Mouse (Mus musculus): ENCODE measurements around the gene Zfp207. TPM values are rescaled to one million over a fixed set of nuclear protein-coding genes. Genes with fewer than 3 reads are reported as not detected.

Zfp207 gene
- total RNA-seq (2014; rRNA removed) (192 and 228 TPM in 2 replicates), polyA plus RNA-seq (2015; fragmentation: Nextera tagmentation; extraction: Ambion mirVana) (141 and 149 TPM in 2 replicates)

DNA sequence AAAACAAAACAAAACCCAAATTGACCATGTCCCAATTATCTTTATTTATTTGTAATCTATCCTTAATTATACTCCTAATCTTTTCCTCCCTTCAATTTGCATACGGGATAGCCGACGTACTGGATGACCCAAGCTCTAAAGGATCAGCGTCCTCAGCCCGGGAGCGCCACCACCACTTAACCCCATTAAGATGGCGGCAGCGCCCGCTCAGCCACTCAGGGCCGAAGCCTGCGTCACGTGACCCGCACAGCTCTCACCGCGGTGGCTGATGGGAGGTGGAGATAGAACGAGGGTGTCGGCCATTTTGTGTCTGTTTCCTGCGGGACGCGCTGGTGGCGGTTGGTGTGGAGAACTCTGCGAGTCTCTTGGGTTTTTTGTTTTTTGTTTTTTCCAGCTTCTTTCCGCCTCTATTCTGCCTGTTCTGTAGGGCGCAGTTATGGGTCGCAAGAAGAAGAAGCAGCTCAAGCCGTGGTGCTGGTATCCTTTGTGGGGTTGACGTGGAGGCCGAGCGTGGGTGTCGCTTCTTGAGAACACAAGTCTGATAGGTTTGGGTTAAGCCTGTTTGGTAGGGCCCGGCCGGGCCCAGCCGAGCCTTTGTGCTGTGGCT, at the start of gene Zfp207:
TSS of gene Zfp207 (plus strand) at position 261 of the 607 bp plus-strand sequence.
- H3K4me2 ChIP-seq (ENCODE audit: low read depth, low read length), result peak within 1 kb of the TSS; percentile 83
- H3K9me3 ChIP-seq (ENCODE audit: low read length), result no peaks in the 10 kb centered on the region
- ATAC-seq, result peak; percentile 97
- peak within 1 kb of the TSS; percentile 84 for H3K9ac ChIP-seq (replicated peaks; ENCODE audit: low read length)
- TF ChIP-seq CTCF (IDR thresholded peaks at IDR 0.05; ENCODE audit: low read depth), result no peak; the same call in 1 of the 2 replicates
- peak within 1 kb of the TSS; percentile 90 for H3K27ac ChIP-seq
- under 1% methylated on average over 33 of the region's 33 CpGs for WGBS
- peaks cover 16% of the 10 kb centered on the region for H3K4me1 ChIP-seq (ENCODE audit: insufficient read depth, low read length)
- peak; percentile 99 for DNase-seq (ENCODE audit: low spot score)
- H3K36me3 ChIP-seq (ENCODE audit: insufficient read depth, low read length), result no peaks in the 10 kb centered on the region; the same call in 1 of the 2 replicates
- no peaks in the 10 kb centered on the region for H3K27me3 ChIP-seq (ENCODE audit: insufficient read depth, low read length)
- peak within 1 kb of the TSS; percentile 60 for H3K4me3 ChIP-seq (ENCODE audit: low read length)

DNA sequence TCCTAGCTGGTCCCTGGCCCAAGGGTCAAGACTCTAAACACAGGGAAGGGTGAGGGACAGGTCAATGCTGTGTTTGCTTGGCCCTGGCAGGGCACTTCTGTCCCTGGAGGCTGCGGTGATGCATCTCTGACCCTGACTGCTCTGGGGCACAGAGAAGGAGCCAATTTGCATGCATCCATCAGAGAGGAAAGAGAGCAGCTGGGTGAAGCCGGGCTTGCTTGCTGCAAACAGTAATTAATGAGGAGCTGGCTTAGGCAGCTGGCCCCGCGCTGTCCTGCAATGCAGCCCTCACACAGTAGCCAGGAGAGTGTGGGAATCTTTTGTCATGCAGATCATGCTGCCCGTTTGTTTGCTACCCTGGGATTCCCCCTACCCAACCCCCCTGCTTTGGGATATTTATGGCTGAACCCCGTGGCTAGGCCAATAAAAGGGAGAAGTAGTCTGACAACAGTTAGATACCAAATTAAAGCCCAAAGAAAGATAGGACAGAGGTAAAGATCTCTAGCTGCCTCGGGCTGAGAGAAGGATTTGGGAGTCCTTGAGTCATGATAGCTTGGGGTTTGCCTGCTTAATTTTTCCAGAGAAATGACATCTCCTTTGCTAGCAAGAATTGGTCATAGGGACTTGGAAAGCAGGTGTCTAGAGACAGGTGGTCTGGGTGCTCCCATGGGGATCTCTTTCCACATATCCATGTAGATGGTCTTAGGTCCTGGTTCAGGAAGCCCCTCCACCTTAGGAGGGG, 47.3 kb upstream of the Zfp207 start:
- DNase-seq (ENCODE audit: low spot score) (peak; percentile 72), ATAC-seq (peak; percentile 82)
- TF ChIP-seq CTCF (IDR thresholded peaks at IDR 0.05; ENCODE audit: low read depth), result no peak

DNA sequence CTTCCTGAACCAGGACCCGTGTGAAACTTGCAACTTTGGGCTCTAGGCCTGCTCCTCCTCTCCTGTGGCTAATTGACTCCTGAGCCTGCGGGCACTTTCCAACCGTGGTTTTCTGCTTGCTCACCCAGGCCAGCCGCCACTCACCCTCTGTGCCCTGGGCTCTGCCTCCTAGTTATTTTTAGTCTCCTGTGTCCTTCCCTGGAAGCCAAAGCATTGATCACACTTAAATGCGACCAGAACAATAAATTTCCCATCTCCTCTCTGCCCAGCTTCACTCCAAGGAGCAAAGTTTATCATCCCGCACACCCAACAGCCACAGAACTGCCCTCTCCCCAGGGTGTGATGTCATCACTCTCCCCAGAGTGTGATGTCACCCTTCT, 46.7 kb upstream of the Zfp207 start:
- Histone ChIP-seq H3K9me3 (ENCODE audit: low read length) (no peaks in the 10 kb centered on the region), H3K4me3 (ENCODE audit: low read length) (no peak overlapping the region), H3K4me2 (ENCODE audit: low read depth, low read length) (no peak overlapping the region), H3K36me3 (ENCODE audit: insufficient read depth, low read length) (no peaks in the 10 kb centered on the region), H3K27ac (no peak overlapping the region), H3K4me1 (ENCODE audit: insufficient read depth, low read length) (peaks cover 10% of the 10 kb centered on the region), H3K9ac (replicated peaks; ENCODE audit: low read length) (no peak overlapping the region), H3K27me3 (ENCODE audit: insufficient read depth, low read length) (no peaks in the 10 kb centered on the region)
- 22% methylated on average over 6 of the region's 6 CpGs for WGBS
- no peak for TF ChIP-seq CTCF (IDR thresholded peaks at IDR 0.05; ENCODE audit: low read depth)
- ATAC-seq (no peak), DNase-seq (ENCODE audit: low spot score) (no peak)

More for the DNA sequence above, 47.3 kb upstream of the Zfp207 start:
- Histone ChIP-seq H3K9ac (replicated peaks; ENCODE audit: low read length) (0 out of 2 replicates have a peak overlapping the region, but pooled peaks have one; percentile 9), H3K9me3 (ENCODE audit: low read length) (no peaks in the 10 kb centered on the region), H3K27me3 (ENCODE audit: insufficient read depth, low read length) (no peaks in the 10 kb centered on the region), H3K36me3 (ENCODE audit: insufficient read depth, low read length) (no peaks in the 10 kb centered on the region), H3K4me3 (ENCODE audit: low read length) (no peak overlapping the region), H3K27ac (no peak overlapping the region), H3K4me1 (ENCODE audit: insufficient read depth, low read length) (peaks cover 10% of the 10 kb centered on the region), H3K4me2 (ENCODE audit: low read depth, low read length) (no peak overlapping the region)
- WGBS, result 6% methylated on average over 7 of the region's 7 CpGs

DNA sequence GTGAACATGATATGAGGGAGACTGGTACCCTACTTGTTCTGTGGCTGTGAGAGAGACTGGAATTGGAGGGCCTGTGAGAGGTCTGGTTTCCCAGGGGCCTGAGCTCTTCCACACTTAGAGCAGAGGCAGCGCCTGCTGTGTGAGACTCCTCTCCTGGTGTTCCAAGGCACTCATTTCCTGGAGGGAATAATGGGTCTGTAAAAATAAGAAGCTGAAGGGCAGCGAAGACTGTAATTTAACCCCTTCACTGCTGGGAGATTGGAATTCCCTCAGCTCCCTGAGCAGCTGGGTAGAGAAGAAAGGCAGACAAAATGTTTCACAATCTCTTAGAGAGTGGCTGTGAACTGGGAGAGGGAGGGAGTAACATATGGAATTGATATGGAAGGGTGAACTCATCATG, 40.6 kb upstream of the Zfp207 start:
- Histone ChIP-seq H3K9ac (replicated peaks; ENCODE audit: low read length) (no peak overlapping the region), H3K4me3 (ENCODE audit: low read length) (no peak overlapping the region), H3K4me2 (ENCODE audit: low read depth, low read length) (no peak overlapping the region), H3K27me3 (ENCODE audit: insufficient read depth, low read length) (no peaks in the 10 kb centered on the region), H3K27ac (no peak overlapping the region), H3K36me3 (ENCODE audit: insufficient read depth, low read length) (no peaks in the 10 kb centered on the region), H3K4me1 (ENCODE audit: insufficient read depth, low read length) (no peaks in the 10 kb centered on the region), H3K9me3 (ENCODE audit: low read length) (no peaks in the 10 kb centered on the region)
- ATAC-seq (no peak), DNase-seq (ENCODE audit: low spot score) (no peak)
- 18% methylated on average over 2 of the region's 2 CpGs for WGBS
- TF ChIP-seq CTCF (IDR thresholded peaks at IDR 0.05; ENCODE audit: low read depth), result no peak

DNA sequence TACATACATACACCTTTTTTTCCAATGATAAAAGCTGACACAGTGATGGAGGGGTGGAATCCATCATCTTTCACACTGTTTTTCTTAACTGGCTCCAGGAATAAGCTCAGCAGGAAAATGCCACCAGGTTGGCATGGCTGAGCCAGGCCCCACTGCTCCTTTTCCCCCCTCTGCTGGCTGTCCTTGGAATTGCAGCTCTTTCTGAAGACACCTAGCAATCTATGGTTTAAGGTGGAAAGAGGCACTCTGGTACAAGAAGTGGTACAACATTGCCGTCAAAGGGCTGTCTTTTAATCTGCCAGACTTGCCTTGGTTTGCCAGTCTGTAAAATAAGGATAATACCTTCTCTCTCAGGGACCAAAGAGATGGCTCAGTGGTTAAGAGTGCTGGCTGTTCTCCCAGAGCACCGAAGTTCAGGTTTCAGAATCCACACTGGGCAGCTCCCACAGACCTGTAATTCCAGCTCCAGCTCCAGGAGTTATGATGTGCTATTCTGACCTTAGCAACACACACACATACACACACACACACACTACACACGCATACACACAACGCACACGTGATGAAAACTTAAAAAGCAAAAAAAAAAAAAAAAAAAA, 31.1 kb upstream of the Zfp207 start:
- peak; percentile 98 for TF ChIP-seq CTCF (IDR thresholded peaks at IDR 0.05; ENCODE audit: low read depth)
- Histone ChIP-seq H3K36me3 (ENCODE audit: insufficient read depth, low read length) (no peaks in the 10 kb centered on the region), H3K4me1 (ENCODE audit: insufficient read depth, low read length) (no peaks in the 10 kb centered on the region), H3K9ac (replicated peaks; ENCODE audit: low read length) (no peak overlapping the region), H3K9me3 (ENCODE audit: low read length) (no peaks in the 10 kb centered on the region), H3K27ac (no peak overlapping the region), H3K27me3 (ENCODE audit: insufficient read depth, low read length) (no peaks in the 10 kb centered on the region), H3K4me2 (ENCODE audit: low read depth, low read length) (no peak overlapping the region), H3K4me3 (ENCODE audit: low read length) (no peak overlapping the region)
- DNase-seq (ENCODE audit: low spot score), result peak; percentile 93
- WGBS, result 72% methylated on average over 5 of the region's 5 CpGs
- ATAC-seq, result peak; percentile 58; the same call in 1 of the 2 replicates

DNA sequence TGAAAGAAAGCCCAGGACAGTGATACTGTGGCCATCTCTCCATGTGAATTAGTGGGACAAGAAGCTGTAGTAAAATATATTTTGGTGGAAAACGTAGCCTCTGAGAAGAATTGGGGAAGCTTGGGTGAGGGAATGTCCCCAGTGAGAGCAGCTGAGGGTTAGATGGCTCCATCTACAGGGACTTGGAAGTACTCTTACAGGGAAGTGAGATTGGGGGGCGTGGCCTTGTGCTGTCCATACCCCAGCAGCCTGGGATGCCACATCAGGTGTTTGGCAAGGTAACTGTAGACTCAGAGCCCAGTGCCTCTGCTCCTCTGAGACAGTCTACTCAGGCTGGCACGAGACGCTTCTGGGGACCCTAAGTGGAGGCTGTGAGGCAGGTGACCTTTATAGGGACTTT, 28.2 kb upstream of the Zfp207 start:
- Histone ChIP-seq H3K27ac (no peak overlapping the region), H3K4me3 (ENCODE audit: low read length) (no peak overlapping the region), H3K27me3 (ENCODE audit: insufficient read depth, low read length) (no peaks in the 10 kb centered on the region), H3K9ac (replicated peaks; ENCODE audit: low read length) (no peak overlapping the region), H3K36me3 (ENCODE audit: insufficient read depth, low read length) (no peaks in the 10 kb centered on the region), H3K4me2 (ENCODE audit: low read depth, low read length) (no peak overlapping the region), H3K4me1 (ENCODE audit: insufficient read depth, low read length) (no peaks in the 10 kb centered on the region), H3K9me3 (ENCODE audit: low read length) (no peaks in the 10 kb centered on the region)
- ATAC-seq (0 out of 2 replicates have a peak, but pooled peaks have one; percentile 10), DNase-seq (ENCODE audit: low spot score) (peak; percentile 51)
- WGBS, result 47% methylated on average over 4 of the region's 4 CpGs
- TF ChIP-seq CTCF (IDR thresholded peaks at IDR 0.05; ENCODE audit: low read depth), result peak; percentile 52

Measured in hindbrain, postnatal 0 days (tissue).